Mouse (Mus musculus) hindbrain, postnatal 0 days (tissue): ENCODE results near the gene Polr1e. TPM values are rescaled to one million over a fixed set of nuclear protein-coding genes. Genes with fewer than 3 reads are reported as not detected.
"Not testable (repeated sequence)": the region's sequence is repeated elsewhere in the genome, so short reads cannot be mapped to it uniquely, and the experiment has no call there.

Experiments used
- ATAC-seq: fragments of 200-750 bp; cut with Nextera tagmentation; 2 replicates; pipeline ENCODE4 v1.8.0; 2017; ENCODE audit warnings: mild to moderate bottlenecking, moderate TSS enrichment, moderate library complexity
- DNase-seq: peaks from one replicate; pipeline ENCODE4 v3.0.0-alpha.2; 2015; ENCODE audit warnings: low spot score
- H3K27ac ChIP-seq: fragments of 300-500 bp; sonication (generic); 2 replicates; pipeline ENCODE4 v1.5.1; 2014; ENCODE audit warnings: mild to moderate bottlenecking
- H3K27me3 ChIP-seq: fragments of 300-500 bp; sonication (generic); 2 replicates; pipeline ENCODE4 v1.6.1; 2014; ENCODE audit warnings: low read length, mixed read lengths; ENCODE audit not compliant: insufficient read depth
- H3K36me3 ChIP-seq: fragments of 300-500 bp; sonication (generic); 2 replicates; pipeline ENCODE4 v1.6.1; 2014; ENCODE audit warnings: low read length, mixed read lengths; ENCODE audit not compliant: insufficient read depth
- H3K4me1 ChIP-seq: fragments of 300-500 bp; sonication (generic); 2 replicates; pipeline ENCODE4 v1.6.1; 2014; ENCODE audit warnings: antibody characterized with exemption, low read length, mixed read lengths; ENCODE audit not compliant: insufficient read depth
- H3K4me2 ChIP-seq: fragments of 300-500 bp; sonication (generic); 2 replicates; pipeline ENCODE4 v1.6.1; 2014; ENCODE audit warnings: low read depth, mild to moderate bottlenecking, low read length, moderate library complexity, mixed read lengths
- H3K4me3 ChIP-seq: fragments of 300-500 bp; sonication (generic); 2 replicates; pipeline ENCODE4 v1.5.1; 2014; ENCODE audit warnings: low read length
- H3K9ac ChIP-seq: fragments of 300-500 bp; sonication (generic); replicated peaks from 2 replicates; pipeline ENCODE4 v1.6.1; 2014; ENCODE audit warnings: mild to moderate bottlenecking, low read length, moderate library complexity, mixed read lengths
- H3K9me3 ChIP-seq: fragments of 300-500 bp; sonication (generic); 2 replicates; pipeline ENCODE4 v1.6.1; 2016; ENCODE audit warnings: low read length, mixed read lengths
- CTCF ChIP-seq: IDR thresholded peaks from 2 replicates; pipeline ENCODE4 v1.5.1; 2016; ENCODE audit warnings: antibody characterized with exemption, control low read depth, low read depth
- WGBS: fragments of 180-500 bp; shearing (Covaris S2); extraction: QIAGEN DNeasy Blood & Tissue Kit; methylation state at CpG from one replicate; pipeline ENCODE4 v1.1.7; 2014; 5-methylcytosine and 5-hydroxymethylcytosine counted together
- polyA plus RNA-seq: library from polyadenylated mRNA; unstranded; fragments of >200 nt; fragmentation: Nextera tagmentation; extraction: Ambion mirVana; gene quantifications from 2 replicates; pipeline ENCODE4 v1.2.1, GENCODE M21; 2015
- total RNA-seq: library from RNA; depleted of rRNA; stranded (reverse); fragments of >200 nt; gene quantifications from 2 replicates; pipeline ENCODE4 v1.2.3, GENCODE M21; 2014

Gene Polr1e
- total and polyA plus RNA-seq, 2 experiments from 2014 or later = 8.2 to 27.2 TPM

- ATAC-seq = no peak
- no peak for DNase-seq
- Histone ChIP-seq H3K4me2 (no peak overlapping the region), H3K36me3 (0 out of 2 replicates have a peak, but pooled peaks cover 4% of the 10 kb centered on the region), H3K4me1 (no peaks in the 10 kb centered on the region), H3K9me3 (no peaks in the 10 kb centered on the region), H3K27me3 (no peaks in the 10 kb centered on the region), H3K27ac (no peak overlapping the region), H3K9ac (no peak overlapping the region), H3K4me3 (no peak overlapping the region)
- TF ChIP-seq CTCF = no peak
- 91% methylated on average over 10 of the region's 10 CpGs for WGBS
Measured at GRCm38 (mm10) chr4:44983131-44983740, 35.1 kb upstream of the Polr1e start.

DNA sequence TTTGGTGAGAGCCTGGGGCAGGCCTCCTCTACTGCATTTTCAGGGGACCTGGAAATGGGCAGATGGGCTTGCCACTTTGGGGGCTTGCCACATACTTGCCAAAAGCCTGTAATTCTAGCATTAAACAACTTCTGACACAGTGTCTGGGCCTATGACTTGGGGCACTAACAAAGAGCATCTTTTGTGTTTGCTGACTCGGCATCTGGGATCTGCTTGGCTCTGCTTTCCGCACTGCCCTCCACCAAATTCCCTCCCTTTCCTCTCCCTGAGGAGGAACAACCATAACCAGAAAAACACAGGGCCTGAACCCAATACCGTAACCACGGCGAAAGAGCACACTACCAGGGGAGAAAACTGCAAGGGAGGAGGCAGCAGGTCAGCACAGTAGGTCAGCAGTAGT, 27.8 kb upstream of the Polr1e start:
- Histone ChIP-seq H3K9ac (no peak overlapping the region), H3K4me2 (no peak overlapping the region), H3K27me3 (no peaks in the 10 kb centered on the region), H3K27ac (no peak overlapping the region), H3K4me1 (no peaks in the 10 kb centered on the region), H3K4me3 (no peak overlapping the region), H3K36me3 (peaks cover 21% of the 10 kb centered on the region), H3K9me3 (no peaks in the 10 kb centered on the region)
- no peak for TF ChIP-seq CTCF
- no peak for ATAC-seq
- DNase-seq = no peak
- 78% methylated on average over 5 of the region's 5 CpGs for WGBS

DNA sequence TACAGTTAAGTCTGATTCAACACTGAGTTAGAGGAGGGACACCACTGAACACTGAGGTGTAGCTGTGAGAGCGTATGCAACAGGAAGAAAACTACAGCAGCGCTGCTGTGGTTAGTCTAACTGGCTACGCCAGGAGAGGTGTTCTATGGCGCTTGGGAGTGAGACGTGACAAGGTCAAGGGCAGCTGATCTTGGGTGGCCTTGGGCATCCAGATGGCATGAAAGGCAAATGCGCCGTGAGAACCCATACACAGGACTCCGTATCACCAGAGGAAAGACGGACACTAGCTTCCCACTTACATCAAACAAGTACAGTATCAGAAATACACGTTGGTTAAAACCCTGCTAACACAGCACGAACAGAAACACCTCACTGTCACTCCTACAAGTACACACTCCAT, 26.1 kb upstream of the Polr1e start:
- ATAC-seq, H3K9ac ChIP-seq, H3K27me3 ChIP-seq, DNase-seq, H3K4me1 ChIP-seq, H3K9me3 ChIP-seq, H3K4me3 ChIP-seq, H3K4me2 ChIP-seq, H3K27ac ChIP-seq: not testable (repeated sequence)
- peaks cover 21% of the 10 kb centered on the region for H3K36me3 ChIP-seq
- WGBS = 90% methylated on average over 11 of the region's 11 CpGs

DNA sequence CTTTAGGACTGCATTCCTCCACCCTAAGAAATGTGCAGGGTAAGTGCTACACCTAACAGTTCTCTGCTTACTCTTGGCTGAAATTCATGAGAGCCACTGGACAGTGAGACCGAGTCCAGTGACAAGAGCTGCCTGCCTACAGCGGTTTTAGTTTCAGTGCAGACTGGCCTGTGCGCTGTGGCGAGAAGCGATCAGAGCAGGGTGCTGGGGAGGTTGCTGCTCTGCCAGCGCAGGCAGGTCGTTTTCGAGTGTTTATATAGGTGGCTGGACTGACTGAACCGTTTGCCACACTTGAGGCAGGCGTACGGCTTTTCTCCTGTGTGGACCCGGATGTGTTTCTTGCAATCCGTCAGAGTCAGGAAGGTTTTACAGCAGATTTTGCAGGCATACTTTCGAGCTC, 25.2 kb upstream of the Polr1e start:
- H3K9ac ChIP-seq, H3K27me3 ChIP-seq, DNase-seq, H3K4me1 ChIP-seq, H3K4me3 ChIP-seq, H3K4me2 ChIP-seq, H3K9me3 ChIP-seq, ATAC-seq, H3K27ac ChIP-seq: not testable (repeated sequence)
- 92% methylated on average over 14 of the region's 14 CpGs for WGBS
- H3K36me3 ChIP-seq = peaks cover 17% of the 10 kb centered on the region

DNA sequence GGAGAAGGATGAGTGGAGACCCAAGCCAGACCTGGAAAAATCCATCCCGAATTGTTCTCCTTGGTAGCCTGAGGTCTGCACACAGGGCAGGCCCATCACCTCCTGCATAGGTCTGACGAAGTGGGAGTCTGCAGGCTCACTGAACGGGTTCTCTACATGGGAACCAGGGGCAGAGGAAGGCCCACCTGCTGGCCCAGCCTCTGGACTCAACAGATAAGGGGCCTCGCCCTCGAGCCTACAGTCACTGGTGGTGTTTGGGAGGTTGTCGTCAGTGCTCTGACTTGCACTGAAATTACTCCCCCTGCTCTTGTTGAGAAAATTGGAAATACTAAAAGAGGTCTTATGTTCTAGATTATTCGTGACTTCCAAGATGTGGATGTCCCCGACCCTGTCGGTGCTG, 24.5 kb upstream of the Polr1e start:
- H3K4me2 ChIP-seq = no peak overlapping the region
- no peak for ATAC-seq
- no peaks in the 10 kb centered on the region for H3K9me3 ChIP-seq
- H3K9ac ChIP-seq = no peak overlapping the region
- no peak overlapping the region for H3K4me3 ChIP-seq
- H3K27me3 ChIP-seq = no peaks in the 10 kb centered on the region
- H3K36me3 ChIP-seq = peaks cover 17% of the 10 kb centered on the region
- H3K4me1 ChIP-seq = no peaks in the 10 kb centered on the region
- no peak overlapping the region for H3K27ac ChIP-seq
- 93% methylated on average over 9 of the region's 9 CpGs for WGBS
- DNase-seq = no peak
- TF ChIP-seq CTCF = no peak

DNA sequence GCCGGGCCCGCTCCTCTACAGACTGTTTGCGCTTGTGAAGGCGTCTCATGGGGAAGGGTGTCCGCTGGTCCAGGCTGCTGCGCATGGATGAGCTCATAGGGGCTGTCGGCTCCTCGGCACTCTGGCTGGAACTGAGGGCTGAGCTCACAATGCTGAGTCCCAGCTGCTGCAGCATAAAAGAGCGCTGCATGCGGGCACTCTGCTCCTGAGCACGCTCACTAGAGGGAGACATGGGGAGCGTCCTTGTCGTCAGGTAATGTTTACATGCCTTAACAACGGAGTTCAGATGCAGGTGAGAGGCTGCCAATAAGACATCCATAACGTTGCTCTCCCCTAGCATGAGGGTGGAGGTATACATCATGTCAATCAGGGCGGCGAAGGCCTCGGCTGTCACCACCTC, 23.6 kb upstream of the Polr1e start:
- 0 out of 2 replicates have a peak, but pooled peaks cover 6% of the 10 kb centered on the region for H3K4me1 ChIP-seq
- no peak for ATAC-seq
- H3K4me2 ChIP-seq = no peak overlapping the region
- DNase-seq = no peak
- TF ChIP-seq CTCF = no peak
- H3K36me3 ChIP-seq = peaks cover 17% of the 10 kb centered on the region
- H3K27ac ChIP-seq = no peak overlapping the region
- H3K9me3 ChIP-seq = no peaks in the 10 kb centered on the region
- no peaks in the 10 kb centered on the region for H3K27me3 ChIP-seq
- H3K4me3 ChIP-seq = no peak overlapping the region
- no peak overlapping the region for H3K9ac ChIP-seq
- WGBS = 81% methylated on average over 18 of the region's 18 CpGs

DNA sequence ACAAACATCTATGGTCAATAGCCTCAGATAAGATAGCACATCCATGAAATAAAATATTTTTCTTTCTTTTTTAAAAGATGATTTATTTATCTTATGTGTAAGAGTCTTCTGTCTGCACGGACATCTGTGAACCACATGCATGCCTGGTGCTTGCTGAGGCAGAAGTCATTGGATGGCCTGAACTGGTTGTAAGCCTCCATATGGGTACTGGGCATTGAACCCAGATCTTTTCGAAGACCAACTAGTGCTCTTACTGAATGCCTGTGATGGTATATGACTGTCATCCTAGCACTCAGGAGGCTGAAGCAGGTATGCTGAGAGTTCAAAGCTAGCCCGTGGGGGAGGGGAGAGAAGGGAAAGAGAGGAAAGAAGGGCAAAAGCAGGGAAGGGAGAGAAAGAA, 20.3 kb upstream of the Polr1e start:
- WGBS = 57% methylated on average over 3 of the region's 3 CpGs

More for the DNA sequence above, 20.3 kb upstream of the Polr1e start:
- ATAC-seq (no peak), DNase-seq (no peak)
- H3K36me3 ChIP-seq = peaks cover 12% of the 10 kb centered on the region
- H3K27ac ChIP-seq = no peak overlapping the region
- no peaks in the 10 kb centered on the region for H3K9me3 ChIP-seq
- no peak overlapping the region for H3K4me2 ChIP-seq
- H3K27me3 ChIP-seq = no peaks in the 10 kb centered on the region
- no peak overlapping the region for H3K9ac ChIP-seq
- TF ChIP-seq CTCF = no peak
- H3K4me3 ChIP-seq = no peak overlapping the region
- 0 out of 2 replicates have a peak, but pooled peaks cover 6% of the 10 kb centered on the region for H3K4me1 ChIP-seq
